Mouse (Mus musculus): ENCODE data around the gene Hist2h2ab. TPM values are rescaled to one million over a fixed set of nuclear protein-coding genes. Genes with fewer than 3 reads are reported as not detected.
"Not testable (repeated sequence)": the region's sequence is repeated elsewhere in the genome, so short reads cannot be mapped to it uniquely, and the experiment has no call there.

The Hist2h2ab gene
- polyA plus RNA-seq, 1 experiment: 3.0 TPM

DNA sequence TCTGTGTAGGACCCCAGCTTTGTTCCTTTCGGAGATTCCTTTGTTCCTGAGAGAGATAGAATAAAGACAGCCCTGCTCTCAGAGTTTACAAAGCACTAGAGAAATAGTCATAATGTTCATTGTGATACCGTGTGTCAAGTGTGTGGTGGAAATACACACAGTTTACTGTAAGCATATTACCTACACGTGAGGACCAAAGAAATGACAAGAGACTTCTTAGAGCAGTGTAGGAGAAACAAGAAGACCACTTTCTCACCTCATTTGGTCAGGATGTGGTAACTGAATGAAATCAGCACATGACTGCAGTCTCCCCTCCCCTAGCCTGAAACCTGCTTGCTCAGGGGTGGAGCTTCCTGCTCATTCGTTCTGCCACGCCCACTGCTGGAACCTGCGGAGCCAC, 21.5 kb upstream of the Hist2h2ab start:
- peak in 1 of 2 experiments; percentile 76 for DNase-seq (ENCODE audit: low read depth in 1 of 2, low spot score in 2 of 2)
- Histone ChIP-seq H3K27ac (ENCODE audit: insufficient read depth, low read length) (peak overlapping the region; percentile 84), H3K4me1 (ENCODE audit: control insufficient read depth, insufficient read depth, insufficient read length) (peaks cover 23% of the 10 kb centered on the region; the same call in 1 of the 2 replicates), H3K27me3 (ENCODE audit: control insufficient read depth, insufficient read depth, low read length) (no peaks in the 10 kb centered on the region), H3K4me3 (ENCODE audit: extremely low read depth, insufficient read depth, insufficient read length) (peak overlapping the region; percentile 25), H3K36me3 (ENCODE audit: control insufficient read depth, insufficient read depth, low read length) (no peaks in the 10 kb centered on the region)
- 2% methylated on average over 6 of the region's 6 CpGs for WGBS
- TF ChIP-seq POLR2A (IDR thresholded peaks at IDR 0.05; ENCODE audit: low read depth, low read length) (peak; percentile 3; the same call in 1 of the 2 replicates), CTCF (IDR thresholded peaks at IDR 0.05; ENCODE audit: extremely low read depth, insufficient read depth, insufficient read length, insufficient replicate concordance) (no peak)

DNA sequence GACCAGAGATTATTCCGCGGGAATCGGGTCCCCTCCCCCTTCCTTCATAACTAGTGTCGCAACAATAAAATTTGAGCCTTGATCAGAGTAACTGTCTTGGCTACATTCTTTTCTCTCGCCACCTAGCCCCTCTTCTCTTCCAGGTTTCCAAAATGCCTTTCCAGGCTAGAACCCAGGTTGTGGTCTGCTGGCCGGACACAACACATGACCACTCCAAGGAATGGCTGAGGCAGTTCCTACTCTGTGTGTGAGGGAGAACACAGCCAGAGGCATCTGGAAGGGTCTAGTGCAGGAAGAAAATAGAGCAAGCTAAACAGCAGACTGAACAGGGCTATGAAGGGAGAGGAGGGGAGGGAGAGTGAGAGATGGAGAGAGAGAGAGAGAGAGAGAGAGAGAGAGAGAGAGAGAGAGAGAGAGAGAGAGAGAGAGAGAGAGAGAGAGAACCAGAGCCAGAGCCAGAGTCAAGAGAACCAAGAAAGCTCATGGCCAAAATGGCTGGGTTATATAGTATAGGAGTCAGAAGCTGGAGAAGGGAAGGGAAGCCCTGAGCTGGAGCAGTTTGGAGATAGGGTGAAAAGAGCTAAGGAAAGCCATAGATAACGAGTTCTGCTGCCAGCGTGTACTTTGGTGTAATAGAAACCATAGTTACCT, 20.9 kb upstream of the Hist2h2ab start:
- H3K4me1 ChIP-seq (ENCODE audit: control insufficient read depth, insufficient read depth, insufficient read length): peaks cover 23% of the 10 kb centered on the region; the same call in 1 of the 2 replicates
- not testable (repeated sequence) for H3K27ac ChIP-seq (ENCODE audit: insufficient read depth, low read length); DNase-seq (ENCODE audit: low read depth in 1 of 2, low spot score in 2 of 2); H3K36me3 ChIP-seq (ENCODE audit: control insufficient read depth, insufficient read depth, low read length); H3K27me3 ChIP-seq (ENCODE audit: control insufficient read depth, insufficient read depth, low read length); H3K4me3 ChIP-seq (ENCODE audit: extremely low read depth, insufficient read depth, insufficient read length)
- WGBS: 30% methylated on average over 8 of the region's 8 CpGs

DNA sequence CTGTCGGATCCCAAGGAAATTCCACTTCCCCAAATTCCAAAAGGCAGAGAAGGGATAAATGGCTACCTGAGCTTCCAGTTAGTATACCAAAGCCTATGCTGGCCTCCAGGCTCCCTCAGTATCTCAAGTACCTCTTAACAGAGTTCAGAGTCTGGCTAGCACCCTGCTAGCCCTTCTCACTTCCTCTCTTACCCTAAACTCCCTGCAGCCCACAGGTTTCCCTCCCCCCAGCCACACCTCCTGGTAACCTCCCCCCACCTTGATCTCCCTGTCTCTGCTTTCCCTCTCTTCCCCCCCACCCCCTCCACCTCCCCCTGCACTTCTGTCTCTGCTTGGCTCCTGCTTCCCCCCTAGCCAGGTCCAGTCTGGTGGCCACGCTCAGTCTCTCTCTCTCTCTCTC, 19.9 kb upstream of the Hist2h2ab start:
- peaks cover 23% of the 10 kb centered on the region; the same call in 1 of the 2 replicates for H3K4me1 ChIP-seq (ENCODE audit: control insufficient read depth, insufficient read depth, insufficient read length)
- WGBS: 43% methylated on average over 2 of the region's 2 CpGs
- DNase-seq (ENCODE audit: low read depth in 1 of 2, low spot score in 2 of 2): no peak
- H3K27me3 ChIP-seq (ENCODE audit: control insufficient read depth, insufficient read depth, low read length): no peaks in the 10 kb centered on the region
- no peak overlapping the region for H3K4me3 ChIP-seq (ENCODE audit: extremely low read depth, insufficient read depth, insufficient read length)
- TF ChIP-seq CTCF (IDR thresholded peaks at IDR 0.05; ENCODE audit: extremely low read depth, insufficient read depth, insufficient read length, insufficient replicate concordance): no peak
- no peak for TF ChIP-seq POLR2A (IDR thresholded peaks at IDR 0.05; ENCODE audit: low read depth, low read length)
- H3K36me3 ChIP-seq (ENCODE audit: control insufficient read depth, insufficient read depth, low read length): no peaks in the 10 kb centered on the region
- no peak overlapping the region for H3K27ac ChIP-seq (ENCODE audit: insufficient read depth, low read length)

DNA sequence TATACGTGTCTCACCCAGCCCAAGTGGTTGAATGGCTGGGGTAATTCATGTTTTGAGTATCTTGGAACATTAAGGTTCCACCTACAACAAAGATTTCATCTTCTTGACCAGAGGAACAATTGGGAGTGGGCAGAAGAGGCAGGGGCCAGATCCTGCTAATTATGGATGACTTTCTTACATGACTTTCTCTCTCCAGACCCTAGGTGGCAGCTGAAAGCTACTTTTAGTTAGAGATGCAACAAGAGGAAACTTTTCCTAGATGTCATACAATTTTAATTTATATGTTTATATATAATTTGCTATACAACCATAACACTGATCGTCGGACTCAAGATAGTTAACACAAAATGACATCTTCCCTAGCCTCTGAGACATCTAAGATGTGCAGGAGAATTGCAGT, 11.8 kb upstream of the Hist2h2ab start:
- WGBS: 72% methylated on average over 3 of the region's 3 CpGs
- no peaks in the 10 kb centered on the region for H3K4me1 ChIP-seq (ENCODE audit: control insufficient read depth, insufficient read depth, insufficient read length)
- no peak for DNase-seq (ENCODE audit: low read depth in 1 of 2, low spot score in 2 of 2)
- H3K27me3 ChIP-seq (ENCODE audit: control insufficient read depth, insufficient read depth, low read length): no peaks in the 10 kb centered on the region
- H3K27ac ChIP-seq (ENCODE audit: insufficient read depth, low read length): no peak overlapping the region
- TF ChIP-seq POLR2A (IDR thresholded peaks at IDR 0.05; ENCODE audit: low read depth, low read length) (no peak), CTCF (IDR thresholded peaks at IDR 0.05; ENCODE audit: extremely low read depth, insufficient read depth, insufficient read length, insufficient replicate concordance) (no peak)
- H3K4me3 ChIP-seq (ENCODE audit: extremely low read depth, insufficient read depth, insufficient read length): no peak overlapping the region
- no peaks in the 10 kb centered on the region for H3K36me3 ChIP-seq (ENCODE audit: control insufficient read depth, insufficient read depth, low read length)

DNA sequence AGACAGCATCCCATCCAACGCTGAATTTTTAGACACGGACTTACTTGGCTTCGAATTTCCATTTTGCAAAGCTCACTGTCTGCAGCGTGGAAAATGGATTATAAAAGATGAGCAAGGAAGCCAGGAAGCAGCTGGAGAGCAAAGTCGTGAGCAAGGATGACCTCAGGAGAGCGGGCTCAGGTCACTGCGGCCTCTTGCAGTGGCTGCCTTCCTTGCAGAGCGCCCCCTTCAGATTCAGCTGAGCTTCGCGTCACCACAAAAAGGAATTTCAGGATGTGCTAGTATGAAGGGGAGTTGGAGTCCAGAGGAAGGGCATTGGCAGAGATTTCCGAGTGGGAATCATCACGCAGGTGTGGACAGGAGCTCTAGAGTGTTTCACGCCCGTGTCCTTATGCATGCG, 10.4 kb upstream of the Hist2h2ab start:
- Histone ChIP-seq H3K27ac (ENCODE audit: insufficient read depth, low read length) (no peak overlapping the region), H3K4me1 (ENCODE audit: control insufficient read depth, insufficient read depth, insufficient read length) (no peaks in the 10 kb centered on the region), H3K36me3 (ENCODE audit: control insufficient read depth, insufficient read depth, low read length) (no peaks in the 10 kb centered on the region), H3K4me3 (ENCODE audit: extremely low read depth, insufficient read depth, insufficient read length) (no peak overlapping the region), H3K27me3 (ENCODE audit: control insufficient read depth, insufficient read depth, low read length) (no peaks in the 10 kb centered on the region)
- no peak for TF ChIP-seq POLR2A (IDR thresholded peaks at IDR 0.05; ENCODE audit: low read depth, low read length)
- no peak for TF ChIP-seq CTCF (IDR thresholded peaks at IDR 0.05; ENCODE audit: extremely low read depth, insufficient read depth, insufficient read length, insufficient replicate concordance)
- 57% methylated on average over 15 of the region's 15 CpGs for WGBS
- no peak for DNase-seq (ENCODE audit: low read depth in 1 of 2, low spot score in 2 of 2)

DNA sequence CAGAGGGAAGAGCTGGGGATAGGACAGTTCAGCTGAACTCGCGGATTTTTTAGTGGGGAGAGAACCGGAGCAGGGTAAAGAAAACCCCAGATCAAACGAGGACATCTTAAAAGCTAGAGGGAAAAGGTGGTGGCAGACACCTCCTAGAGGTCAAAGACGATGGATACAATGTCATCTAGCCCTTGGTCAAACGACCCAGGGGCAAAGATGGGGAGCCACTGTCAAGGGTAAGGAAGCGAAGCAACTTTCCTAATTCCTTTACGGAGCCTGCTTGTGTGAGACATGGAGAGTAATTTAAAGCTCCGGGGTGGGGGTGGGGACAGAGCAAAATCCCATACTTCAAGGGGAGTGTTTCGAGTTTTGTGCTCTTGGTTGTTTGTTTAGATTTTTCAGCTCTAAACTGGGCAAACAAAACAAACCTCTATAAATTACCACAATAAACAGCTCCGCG, 449 bp upstream of the Hist2h2ab start:
- TF ChIP-seq CTCF (IDR thresholded peaks at IDR 0.05; ENCODE audit: extremely low read depth, insufficient read depth, insufficient read length, insufficient replicate concordance): peak; percentile 9; the same call in 1 of the 2 replicates
- no peak for TF ChIP-seq POLR2A (IDR thresholded peaks at IDR 0.05; ENCODE audit: low read depth, low read length)

DNA sequence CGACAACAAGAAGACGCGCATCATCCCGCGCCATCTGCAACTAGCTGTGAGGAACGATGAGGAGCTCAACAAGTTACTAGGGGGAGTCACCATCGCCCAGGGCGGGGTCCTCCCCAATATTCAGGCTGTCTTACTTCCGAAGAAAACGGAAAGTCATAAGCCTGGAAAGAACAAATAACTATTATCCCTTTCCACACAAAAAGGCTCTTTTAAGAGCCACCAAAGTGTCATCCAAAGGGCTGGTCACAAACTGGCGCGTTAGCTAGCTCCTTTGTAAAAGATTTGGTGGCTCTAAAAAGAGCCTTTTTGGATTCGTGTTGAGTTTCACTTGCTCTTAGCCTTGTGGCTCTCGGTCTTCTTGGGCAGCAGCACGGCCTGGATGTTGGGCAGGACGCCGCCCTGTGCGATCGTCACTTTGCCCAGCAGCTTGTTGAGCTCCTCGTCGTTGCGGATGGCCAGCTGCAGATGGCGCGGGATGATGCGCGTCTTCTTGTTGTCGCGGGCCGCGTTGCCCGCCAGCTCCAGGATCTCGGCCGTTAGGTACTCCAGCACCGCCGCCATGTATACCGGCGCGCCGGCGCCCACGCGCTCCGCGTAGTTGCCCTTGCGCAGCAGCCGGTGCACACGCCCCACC, 583 bp downstream of the Hist2h2ab start:
- H3K27me3 ChIP-seq (ENCODE audit: control insufficient read depth, insufficient read depth, low read length); H3K4me1 ChIP-seq (ENCODE audit: control insufficient read depth, insufficient read depth, insufficient read length); H3K36me3 ChIP-seq (ENCODE audit: control insufficient read depth, insufficient read depth, low read length): not testable (repeated sequence)
- Histone ChIP-seq H3K4me3 (ENCODE audit: extremely low read depth, insufficient read depth, insufficient read length) (peak overlapping the region; percentile 85), H3K27ac (ENCODE audit: insufficient read depth, low read length) (peak overlapping the region; percentile 100)
- WGBS: under 1% methylated on average over 31 of the region's 47 CpGs
- peak; percentile 21 to 45 for DNase-seq (ENCODE audit: low read depth in 1 of 2, low spot score in 2 of 2)

More for the DNA sequence above, 449 bp upstream of the Hist2h2ab start:
- Histone ChIP-seq H3K4me3 (ENCODE audit: extremely low read depth, insufficient read depth, insufficient read length) (peak overlapping the region; percentile 56), H3K27ac (ENCODE audit: insufficient read depth, low read length) (peak overlapping the region; percentile 100), H3K27me3 (ENCODE audit: control insufficient read depth, insufficient read depth, low read length) (no peaks in the 10 kb centered on the region), H3K4me1 (ENCODE audit: control insufficient read depth, insufficient read depth, insufficient read length) (peaks cover 9% of the 10 kb centered on the region), H3K36me3 (ENCODE audit: control insufficient read depth, insufficient read depth, low read length) (no peaks in the 10 kb centered on the region)
- peak; percentile 40 to 48 for DNase-seq (ENCODE audit: low read depth in 1 of 2, low spot score in 2 of 2)
- 0% methylated on average over 12 of the region's 12 CpGs for WGBS

Measured in spleen, adult 2 months (tissue).